Comparison of ENCODE assay signal across 8 mouse cellular contexts in the genomic region with DNA sequence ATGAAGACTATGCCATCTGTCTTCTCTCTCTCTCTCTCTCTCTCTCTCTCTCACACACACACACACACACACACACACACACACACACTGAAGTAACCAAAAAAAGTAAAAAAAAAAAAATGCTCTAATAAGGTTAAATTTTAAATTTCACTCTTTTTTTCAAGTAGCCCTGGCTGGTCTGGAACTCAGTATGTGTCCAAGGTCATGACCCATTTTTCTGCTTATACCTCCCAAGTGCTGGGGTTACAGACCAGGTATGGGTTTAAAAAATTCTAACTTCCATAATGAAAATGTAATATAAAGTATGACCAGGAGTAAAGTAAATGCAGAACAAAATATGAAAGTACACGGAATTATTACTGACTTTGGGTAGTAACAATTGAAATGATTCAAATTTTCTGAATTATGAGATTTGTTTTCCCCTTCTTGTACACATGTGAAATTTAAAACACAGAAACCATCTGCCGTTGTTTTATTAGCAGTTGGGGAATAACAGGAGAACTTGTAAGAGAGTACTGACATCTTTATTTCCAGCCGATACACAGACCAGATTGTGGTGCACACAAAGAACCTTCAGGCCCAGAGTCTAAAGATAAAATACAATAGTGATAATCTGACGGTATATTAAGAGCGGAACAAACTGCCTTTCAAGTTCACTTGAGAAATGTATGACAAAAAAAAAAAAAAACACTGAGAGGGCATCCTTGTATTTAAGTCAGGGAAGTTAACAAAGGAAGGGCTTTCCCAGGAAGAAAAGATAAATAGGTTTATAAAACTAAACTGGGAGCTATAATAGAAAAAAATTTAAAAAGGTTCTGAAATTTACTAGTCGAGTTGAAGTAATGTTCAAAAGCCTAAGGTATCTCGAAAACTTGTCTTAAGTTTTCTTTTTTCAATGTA. TPM values are rescaled to one million over a fixed set of nuclear protein-coding genes. Genes with fewer than 3 reads are reported as not detected.
DNase-seq lines count a peak whose midpoint lies in the region; ATAC-seq and TF ChIP-seq lines count a peak whose summit lies in the region.

No protein-coding gene starts in this region.

- no peak for TF ChIP-seq POLR2A in cerebellum, adult 2 months (IDR thresholded peaks at IDR 0.05; ENCODE audit: borderline replicate concordance, insufficient read depth, low read length)
- no peak for TF ChIP-seq POLR2A in limb, embryonic 14.5 days (IDR thresholded peaks at IDR 0.05; ENCODE audit: borderline replicate concordance, extremely low read depth, insufficient read depth, insufficient read length)

- DNase-seq in cerebellum, adult 2 months, result no peak
- DNase-seq in cerebellum, postnatal 10 days, result no peak
- no peak for DNase-seq in limb, embryonic 14.5 days (ENCODE audit: low spot score)
- DNase-seq in thymus, postnatal 10 days (ENCODE audit: low spot score in 2 of 2), result no peak
- DNase-seq in cerebellum, postnatal 25 days, result no peak

- no peak overlapping the region; the same call in 1 of the 2 replicates for H3K27ac ChIP-seq in cerebellum, adult 2 months (ENCODE audit: insufficient read depth, low read length)
- peak overlapping the region; percentile 99 for H3K27ac ChIP-seq in limb, embryonic 14.5 days (replicated peaks; ENCODE audit: low read depth, low read length)
- peak overlapping the region; percentile 98; the same call in 1 of the 2 replicates for H3K27ac ChIP-seq in stomach, embryonic 15.5 days

- H3K36me3 ChIP-seq in megakaryocyte, embryonic 14.5 days (replicated peaks; ENCODE audit: low read length), result peaks cover 23% of the 10 kb centered on the region
- peaks cover 5% of the 10 kb centered on the region for H3K36me3 ChIP-seq in limb, embryonic 14.5 days (ENCODE audit: control insufficient read depth, insufficient read depth, low read length)
- peaks cover 4% of the 10 kb centered on the region; the same call in 1 of the 2 replicates for H3K36me3 ChIP-seq in stomach, embryonic 15.5 days

- peak overlapping the region; percentile 63 for H3K4me2 ChIP-seq in limb, embryonic 14.5 days (replicated peaks; ENCODE audit: low read depth, low read length, severe bottlenecking)
- peak overlapping the region; percentile 66 for H3K4me2 ChIP-seq in stomach, embryonic 15.5 days

- H3K9ac ChIP-seq in limb, embryonic 14.5 days (ENCODE audit: low read depth, low read length, severe bottlenecking), result peak overlapping the region; percentile 96
- H3K9ac ChIP-seq in stomach, embryonic 15.5 days, result no peak overlapping the region

- WGBS in cerebellum, adult 2 months, result 17% methylated on average over 7 of the region's 7 CpGs
- 20% methylated on average over 7 of the region's 7 CpGs for WGBS in limb, embryonic 14.5 days
- WGBS in stomach, embryonic 15.5 days, result 19% methylated on average over 7 of the region's 7 CpGs

- no peak for TF ChIP-seq CTCF in cerebellum, adult 2 months (IDR thresholded peaks at IDR 0.05; ENCODE audit: borderline replicate concordance, insufficient read depth, low read depth, low read length)

- ATAC-seq in megakaryocyte, adult 5-6 weeks (ENCODE audit: poor library complexity, severe bottlenecking), result no peak
- ATAC-seq in limb, embryonic 14.5 days (ENCODE audit: low FRiP score, low read depth), result no peak
- no peak for ATAC-seq in stomach, embryonic 15.5 days (ENCODE audit: insufficient read depth, low FRiP score, low read depth)

- no peaks in the 10 kb centered on the region for H3K9me3 ChIP-seq in megakaryocyte, embryonic 14.5 days
- no peaks in the 10 kb centered on the region for H3K9me3 ChIP-seq in limb, embryonic 14.5 days (ENCODE audit: control insufficient read depth, low read length)
- H3K9me3 ChIP-seq in stomach, embryonic 15.5 days, result no peaks in the 10 kb centered on the region

- H3K27me3 ChIP-seq in cerebellum, adult 2 months (ENCODE audit: control insufficient read depth, insufficient read depth, low read length), result no peaks in the 10 kb centered on the region
- H3K27me3 ChIP-seq in megakaryocyte, embryonic 14.5 days (replicated peaks), result no peaks in the 10 kb centered on the region
- H3K27me3 ChIP-seq in limb, embryonic 14.5 days (ENCODE audit: control insufficient read depth, insufficient read depth, low read length), result no peaks in the 10 kb centered on the region
- no peaks in the 10 kb centered on the region for H3K27me3 ChIP-seq in stomach, embryonic 15.5 days (replicated peaks)

- H3K4me3 ChIP-seq in cerebellum, adult 2 months (replicated peaks; ENCODE audit: insufficient read depth, low read depth, low read length), result peak overlapping the region; percentile 87
- peak overlapping the region; percentile 99 for H3K4me3 ChIP-seq in megakaryocyte, embryonic 14.5 days (replicated peaks)
- peak overlapping the region; percentile 86 for H3K4me3 ChIP-seq in limb, embryonic 14.5 days (replicated peaks; ENCODE audit: low read length)
- peak overlapping the region; percentile 85 for H3K4me3 ChIP-seq in stomach, embryonic 15.5 days (replicated peaks)

- H3K4me1 ChIP-seq in cerebellum, adult 2 months (ENCODE audit: control insufficient read depth, insufficient read depth, low read length), result peaks cover 2% of the 10 kb centered on the region; the same call in 1 of the 2 replicates
- H3K4me1 ChIP-seq in megakaryocyte, embryonic 14.5 days, result peaks cover 34% of the 10 kb centered on the region
- H3K4me1 ChIP-seq in limb, embryonic 14.5 days (ENCODE audit: control insufficient read depth, insufficient read depth, low read length), result no peaks in the 10 kb centered on the region; the same call in 1 of the 2 replicates
- H3K4me1 ChIP-seq in stomach, embryonic 15.5 days, result no peaks in the 10 kb centered on the region

RNA-seq across cellular contexts. Expression of a gene that starts 2.0 kb away (rescaled TPM):
- 43.5 and 46.2 TPM in 2 replicates for polyA plus RNA-seq in cerebellum, adult 2 months (2012; rRNA removed)
- polyA plus RNA-seq in megakaryocyte, embryonic 14.5 days (2012; ENCODE audit: insufficient read depth, low replicate concordance), result 0.52 and 2.0 TPM in 2 replicates
- total RNA-seq in megakaryocyte, adult 5-6 weeks (2015), result 80.3 and 81.1 TPM in 2 replicates
- total RNA-seq in megakaryocyte, adult 5-6 weeks (2017), result 63.7 and 63.9 TPM in 2 replicates
- polyA plus RNA-seq in limb, embryonic 14.5 days (2012; rRNA removed), result 102 and 122 TPM in 2 replicates
- 142 and 157 TPM in 2 replicates for polyA plus RNA-seq in limb, embryonic 14.5 days (2014; fragmentation: Nextera tagmentation; extraction: Ambion mirVana)
- 97.8 and 99.6 TPM in 2 replicates for polyA plus RNA-seq in stomach, embryonic 15.5 days (2015; fragmentation: Nextera tagmentation; extraction: Ambion mirVana)

Comparison
In these comparisons a context has a peak if more than half of its experiments do, and no peak if none do; other contexts are left out.
1. RNA of a gene that starts 2.0 kb away (polyA plus RNA-seq): 102 to 157 TPM in limb, embryonic 14.5 days, 97.8 to 99.6 TPM in stomach, embryonic 15.5 days and 43.5 to 46.2 TPM in cerebellum, adult 2 months; 0.52 to 2.0 TPM in megakaryocyte, embryonic 14.5 days; every median in the first group is over 10 times any median in the second.
2. Peak in every context shown above with its lines, with median percentiles within 50 percentile points of each other: H3K4me3 ChIP-seq.